Mouse (Mus musculus): ENCODE measurements at regions not wholly inside any gene's neighbourhood (a gene's known extent, or its start where the extent isn't known, plus 50 kb on each side); places are given as distances from the start of the nearest gene placed in this dataset.

GRCm38 (mm10) chr1:138720728-138721127, 100.8 kb upstream of the Nek7 start:
- TF ChIP-seq CTCF (IDR thresholded peaks at IDR 0.05; ENCODE audit: low read depth) (no peak), EP300 (IDR thresholded peaks at IDR 0.05; ENCODE audit: low read depth) (no peak)

All from heart, postnatal 0 days (tissue).